Mouse (Mus musculus) ES-E14 (cell line): ENCODE data around the gene Ergic1. TPM values are rescaled to one million over a fixed set of nuclear protein-coding genes. Genes with fewer than 3 reads are reported as not detected.

Source experiments
- DNase-seq: peaks from one replicate; pipeline ENCODE4 v3.0.0-alpha.2; 2013; ENCODE audit warnings: low read depth, low spot score
- H3K27ac ChIP-seq: 2 replicates; pipeline ENCODE4 v1.5.1; 2012; ENCODE audit warnings: low read depth, mild to moderate bottlenecking, low read length, moderate library complexity, mixed read lengths; ENCODE audit not compliant: poor library complexity, insufficient read depth, severe bottlenecking
- H3K36me3 ChIP-seq: 2 replicates; pipeline ENCODE4 v1.6.1; 2012; ENCODE audit warnings: mild to moderate bottlenecking, low read length, moderate library complexity, mixed read lengths; ENCODE audit not compliant: control insufficient read depth, poor library complexity, insufficient read depth, severe bottlenecking
- H3K4me1 ChIP-seq, 2 experiments: fragments of 150-350 bp in 1 of 2; sonication (generic) in 1 of 2; 2 replicates each; pipeline ENCODE4 v1.6.1; 2012; ENCODE audit warnings: low read length in 2 of 2, mild to moderate bottlenecking in 1 of 2, mixed read lengths in 1 of 2; ENCODE audit not compliant: control insufficient read depth in 2 of 2, insufficient read depth in 2 of 2, poor library complexity in 1 of 2
- H3K4me3 ChIP-seq, 2 experiments: fragments of 150-350 bp in 1 of 2; sonication (generic) in 1 of 2; 2 replicates each; pipeline ENCODE4 v1.5.1; 2012; ENCODE audit warnings: low read length in 2 of 2, low read depth in 1 of 2, mild to moderate bottlenecking in 1 of 2, mixed read lengths in 1 of 2; ENCODE audit not compliant: insufficient read depth in 1 of 2, poor library complexity in 1 of 2, severe bottlenecking in 1 of 2
- H3K9ac ChIP-seq: 2 replicates; pipeline ENCODE4 v1.6.1; 2012; ENCODE audit warnings: low read depth, mild to moderate bottlenecking, low read length, mixed read lengths; ENCODE audit not compliant: poor library complexity, insufficient read depth, severe bottlenecking
- H3K9me3 ChIP-seq: fragments of 150-350 bp; sonication (generic); 2 replicates; pipeline ENCODE4 v1.6.1; 2012; ENCODE audit warnings: low read depth, mild to moderate bottlenecking, low read length; ENCODE audit not compliant: control insufficient read depth, insufficient read depth
- CHD2 ChIP-seq: IDR thresholded peaks from 2 replicates; pipeline ENCODE4 v1.6.1; 2014; ENCODE audit warnings: mild to moderate bottlenecking, low read depth, low read length, inconsistent platforms
- HCFC1 ChIP-seq: IDR thresholded peaks from 2 replicates; pipeline ENCODE4 v1.6.1; 2012; ENCODE audit warnings: low read length, inconsistent platforms, borderline replicate concordance; ENCODE audit not compliant: insufficient read depth
- MAFK ChIP-seq: IDR thresholded peaks from 2 replicates; pipeline ENCODE4 v1.6.1; 2014; ENCODE audit warnings: mild to moderate bottlenecking, low read depth, low read length, inconsistent platforms; ENCODE audit not compliant: insufficient read depth
- ZC3H11A ChIP-seq: IDR thresholded peaks from 2 replicates; pipeline ENCODE4 v1.6.1; 2012; ENCODE audit warnings: low read depth, mild to moderate bottlenecking, inconsistent platforms, low read length, borderline replicate concordance
- ZNF384 ChIP-seq: IDR thresholded peaks from 2 replicates; pipeline ENCODE4 v1.6.1; 2012; ENCODE audit warnings: low read depth, low read length, inconsistent platforms
- in situ Hi-C, 2 experiments: fragments of 600-800 bp; cut with MboI; formaldehyde crosslinking; loops; one replicate each; pipeline ENCODE4 v1.15.1; 2025; ENCODE audit warnings: low sequenced_read_pairs in 2 of 2, inconsistent platforms in 1 of 2; ENCODE audit not compliant: unreplicated experiment in 2 of 2
- total RNA-seq: library from RNA; depleted of rRNA; stranded (reverse); fragments of 300-350 nt; gene quantifications from 2 replicates; pipeline ENCODE4 v1.2.3, GENCODE M21; 2012

Ergic1 gene
- total RNA-seq, 1 experiment, result 97.5 TPM

DNA sequence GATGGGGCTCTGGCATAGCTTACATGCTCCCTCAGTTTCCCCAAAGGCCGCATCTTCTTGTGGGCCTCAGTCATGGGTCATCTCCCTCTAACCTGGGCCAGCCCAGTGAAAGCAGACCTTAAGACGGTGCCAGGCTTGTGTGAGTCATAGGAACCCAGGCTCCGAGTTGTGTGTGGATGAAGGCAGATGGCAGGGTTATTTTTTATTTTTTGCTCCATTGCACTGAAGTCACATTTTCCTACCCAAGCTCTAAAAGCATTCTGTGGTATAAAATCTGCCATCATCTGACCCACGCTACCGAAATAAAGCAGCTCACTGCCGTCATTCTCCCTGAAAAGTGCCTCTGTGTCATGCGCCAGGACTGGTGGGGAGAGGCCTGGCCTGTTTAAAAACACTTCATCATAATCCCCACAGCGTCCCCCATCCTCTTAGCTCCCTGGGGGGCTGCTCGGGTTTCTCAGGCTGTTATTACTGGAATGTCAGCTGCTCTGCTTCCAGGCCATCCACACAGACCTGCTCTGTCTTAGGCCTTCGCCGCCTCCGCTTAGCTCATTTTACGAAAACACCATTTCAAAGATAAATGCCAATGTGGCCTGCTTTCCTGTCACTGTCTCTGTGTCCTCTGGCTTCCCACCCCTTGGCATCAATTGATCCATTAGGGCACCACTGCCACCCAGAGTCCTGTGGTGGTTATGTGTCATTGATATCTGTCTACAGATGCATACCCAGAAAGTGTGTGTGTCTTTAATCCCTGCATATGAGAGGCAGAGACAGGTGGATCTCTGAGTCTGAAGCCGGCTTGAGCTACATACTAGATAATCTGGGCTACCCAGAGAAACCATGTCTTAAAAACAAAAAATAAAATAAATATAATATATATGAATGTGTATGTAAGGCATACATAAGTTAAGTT is 89.4 kb downstream of the Ergic1 start:
- H3K9me3 ChIP-seq, result no peaks in the 10 kb centered on the region
- no peak for DNase-seq
- H3K27ac ChIP-seq, result no peak overlapping the region
- H3K9ac ChIP-seq, result no peak overlapping the region
- no peaks in the 10 kb centered on the region for H3K4me1 ChIP-seq
- in situ Hi-C loops, result no loop called here
- H3K4me3 ChIP-seq, result no peak overlapping the region
- peaks cover 11% of the 10 kb centered on the region; the same call in 1 of the 2 replicates for H3K36me3 ChIP-seq
- TF ChIP-seq HCFC1 (no peak), CHD2 (no peak), MAFK (no peak), ZNF384 (no peak), ZC3H11A (no peak)

DNA sequence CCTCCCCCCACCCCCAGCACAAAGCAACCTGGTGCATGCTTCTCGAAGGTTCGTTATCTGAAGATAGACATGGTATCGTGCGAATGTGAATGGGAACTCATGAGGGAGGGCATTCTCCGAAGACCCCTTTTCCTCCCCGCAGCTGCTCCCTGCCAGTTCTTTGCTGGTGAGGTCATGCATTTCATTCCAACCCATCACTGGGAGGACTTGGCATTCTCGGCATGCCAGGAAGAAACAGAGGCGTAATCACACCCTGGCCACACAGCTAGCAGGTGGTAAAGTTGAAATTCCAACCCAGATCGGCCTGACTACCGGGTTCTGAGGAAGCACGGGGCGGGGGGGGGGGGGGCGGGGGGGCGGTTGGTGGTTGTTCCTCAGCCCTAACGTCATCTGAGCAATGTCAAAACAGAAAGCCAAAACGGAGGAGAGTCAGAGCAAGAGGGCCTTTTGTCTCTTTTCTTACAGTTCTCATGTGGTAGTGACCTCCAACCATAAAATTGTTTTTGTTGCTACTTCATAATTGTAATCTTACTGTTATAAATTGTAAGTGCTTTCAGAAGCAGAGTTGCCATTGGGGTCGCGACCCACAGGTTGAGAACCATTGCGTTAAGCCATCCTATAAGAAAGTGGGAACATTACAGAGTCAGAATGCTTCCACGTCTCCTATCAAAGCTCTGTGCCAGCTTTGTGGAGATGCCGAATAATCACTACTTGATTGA is 97.7 kb downstream of the Ergic1 start:
- Histone ChIP-seq H3K9me3 (no peaks in the 10 kb centered on the region), H3K27ac (no peak overlapping the region)
- DNase-seq, result no peak

DNA sequence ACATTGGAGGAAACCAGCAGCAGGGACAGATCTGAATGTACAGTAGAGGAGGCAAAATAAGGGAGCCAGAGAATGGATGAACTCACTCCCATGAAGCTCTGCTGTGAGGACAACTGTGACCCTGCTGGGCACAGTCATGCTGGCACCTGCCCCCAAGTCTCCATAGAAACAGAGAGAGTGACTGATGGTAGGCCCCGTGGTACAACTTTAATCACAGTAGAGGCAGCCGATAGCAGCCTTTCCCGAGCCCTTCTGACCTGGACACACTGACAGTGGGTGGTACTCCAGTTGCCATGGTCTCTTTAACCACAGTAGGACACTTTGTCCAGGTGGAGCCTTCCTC is 98.3 kb downstream of the Ergic1 start:
- no peak overlapping the region for H3K27ac ChIP-seq

More for the DNA sequence above, 97.7 kb downstream of the Ergic1 start:
- in situ Hi-C loops, result no loop called here
- Histone ChIP-seq H3K9ac (no peak overlapping the region), H3K4me1 (peaks cover 2% of the 10 kb centered on the region in 2 experiments; a peak in 1 of 4 replicates), H3K4me3 (no peak overlapping the region), H3K36me3 (peaks cover 5% of the 10 kb centered on the region; the same call in 1 of the 2 replicates)
- TF ChIP-seq ZC3H11A (no peak), ZNF384 (no peak), MAFK (no peak), HCFC1 (no peak), CHD2 (peak; percentile 93)

DNA sequence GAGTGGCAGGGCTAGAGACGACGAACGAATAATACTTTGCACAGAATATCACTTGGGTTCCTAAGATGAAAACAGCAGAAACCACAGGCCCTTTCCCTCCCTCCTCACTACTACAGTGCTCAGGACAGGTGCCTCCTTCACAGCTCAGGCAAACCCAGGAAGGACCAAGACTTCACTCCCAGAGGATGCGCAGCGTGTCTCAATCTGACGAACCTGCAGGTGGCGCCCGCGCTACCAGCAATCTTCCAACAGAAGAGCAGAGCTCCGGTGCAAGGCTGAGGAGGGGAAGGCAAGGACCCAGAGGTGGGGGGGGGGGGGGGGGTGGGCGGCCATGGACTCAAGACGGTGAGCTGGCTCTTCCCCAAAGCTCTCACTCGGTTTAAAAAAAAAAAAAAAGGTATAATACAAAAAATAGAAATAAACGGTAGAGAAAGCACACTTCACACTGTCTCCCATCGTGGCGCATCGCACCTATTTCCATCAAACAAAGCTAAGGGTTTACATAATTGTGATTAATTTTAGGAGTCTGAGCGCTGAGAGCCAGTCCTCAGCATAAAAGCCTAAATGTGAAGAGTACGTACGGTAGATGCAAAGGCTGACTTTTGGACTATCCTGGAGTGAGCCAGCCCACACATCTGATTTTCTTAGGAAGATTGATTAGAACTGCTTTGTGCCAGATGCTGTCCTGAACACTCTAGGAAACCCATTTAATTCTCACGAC is 99.1 kb downstream of the Ergic1 start:
- in situ Hi-C loops, result no loop called here
- Histone ChIP-seq H3K4me1 (peaks cover 2% of the 10 kb centered on the region in 2 experiments; a peak in 1 of 4 replicates), H3K4me3 (no peak overlapping the region), H3K9me3 (no peaks in the 10 kb centered on the region), H3K9ac (no peak overlapping the region), H3K27ac (no peak overlapping the region), H3K36me3 (peaks cover 4% of the 10 kb centered on the region; the same call in 1 of the 2 replicates)
- DNase-seq, result peak; percentile 66
- TF ChIP-seq MAFK (no peak), CHD2 (no peak), HCFC1 (no peak), ZNF384 (no peak), ZC3H11A (no peak)

More for the DNA sequence above, 98.3 kb downstream of the Ergic1 start:
- TF ChIP-seq CHD2 (no peak), ZNF384 (no peak), MAFK (no peak), ZC3H11A (no peak), HCFC1 (no peak)
- no peak for DNase-seq
- in situ Hi-C loops, result no loop called here
- peaks cover 5% of the 10 kb centered on the region; the same call in 1 of the 2 replicates for H3K36me3 ChIP-seq
- no peaks in the 10 kb centered on the region for H3K9me3 ChIP-seq
- H3K4me3 ChIP-seq, result no peak overlapping the region
- H3K9ac ChIP-seq, result no peak overlapping the region
- peaks cover 2% of the 10 kb centered on the region in 2 experiments; a peak in 1 of 4 replicates for H3K4me1 ChIP-seq
